Comparison of ENCODE assay signal across 18 mouse cellular contexts in genomic region chr14:56393704-56394312, GRCm38 (mm10). TPM values are rescaled to one million over a fixed set of nuclear protein-coding genes. Genes with fewer than 3 reads are reported as not detected.
DNase-seq lines count a peak whose midpoint lies in the region; ATAC-seq lines count a peak whose summit lies in the region.
"Had no signal": no experiment of that assay in that cellular context is flagged by ENCODE, and none has a peak within 500 bp of the region (broad histone marks: within the 10 kb centered on the region; RNA-seq: fewer than 3 reads in every experiment).

No protein-coding gene starts in this region.

- H3K9me3 ChIP-seq in kidney, embryonic 14.5 days (ENCODE audit: control insufficient read depth, low read length), result no peaks in the 10 kb centered on the region
- H3K9me3 ChIP-seq in megakaryocyte, embryonic 14.5 days, result no peaks in the 10 kb centered on the region
- H3K9me3 ChIP-seq: embryonic facial prominence, embryonic 12.5 days; midbrain, embryonic 13.5 days had no signal

- H3K4me2 ChIP-seq in kidney, embryonic 14.5 days (replicated peaks; ENCODE audit: low read depth, low read length), result no peak overlapping the region
- H3K4me2 ChIP-seq: embryonic facial prominence, embryonic 12.5 days; midbrain, embryonic 13.5 days had no signal

- H3K36me3 ChIP-seq in kidney, embryonic 14.5 days (ENCODE audit: control insufficient read depth, insufficient read depth, low read length), result no peaks in the 10 kb centered on the region
- H3K36me3 ChIP-seq in megakaryocyte, embryonic 14.5 days (replicated peaks; ENCODE audit: low read length), result no peaks in the 10 kb centered on the region
- H3K36me3 ChIP-seq: embryonic facial prominence, embryonic 12.5 days; midbrain, embryonic 13.5 days had no signal

- H3K27ac ChIP-seq in kidney, embryonic 14.5 days (ENCODE audit: low read depth, low read length), result no peak overlapping the region
- H3K27ac ChIP-seq: embryonic facial prominence, embryonic 12.5 days; midbrain, embryonic 13.5 days had no signal

- peaks cover 9% of the 10 kb centered on the region; the same call in 1 of the 2 replicates for H3K4me1 ChIP-seq in kidney, embryonic 14.5 days (ENCODE audit: control insufficient read depth, insufficient read depth, low read length)
- peaks cover 61% of the 10 kb centered on the region for H3K4me1 ChIP-seq in megakaryocyte, embryonic 14.5 days
- H3K4me1 ChIP-seq: embryonic facial prominence, embryonic 12.5 days; midbrain, embryonic 13.5 days had no signal

- no peaks in the 10 kb centered on the region for H3K27me3 ChIP-seq in kidney, embryonic 14.5 days (ENCODE audit: control insufficient read depth, insufficient read depth, low read length)
- H3K27me3 ChIP-seq in megakaryocyte, embryonic 14.5 days (replicated peaks), result no peaks in the 10 kb centered on the region
- H3K27me3 ChIP-seq: CH12.LX; embryonic facial prominence, embryonic 12.5 days; midbrain, embryonic 13.5 days had no signal

- no peak overlapping the region for H3K9ac ChIP-seq in kidney, embryonic 14.5 days (ENCODE audit: low read depth, low read length)
- H3K9ac ChIP-seq: embryonic facial prominence, embryonic 12.5 days; midbrain, embryonic 13.5 days had no signal

- H3K4me3 ChIP-seq in kidney, embryonic 14.5 days (ENCODE audit: low read length), result no peak overlapping the region
- H3K4me3 ChIP-seq in megakaryocyte, embryonic 14.5 days (replicated peaks), result peak overlapping the region; percentile 75
- H3K4me3 ChIP-seq: embryonic facial prominence, embryonic 12.5 days; midbrain, embryonic 13.5 days had no signal

- 10% methylated on average over 2 of the region's 2 CpGs for WGBS in kidney, embryonic 14.5 days

- peak; percentile 93 for ATAC-seq in kidney, embryonic 14.5 days (ENCODE audit: low FRiP score, low TSS enrichment)
- no peak for ATAC-seq in megakaryocyte, adult 5-6 weeks (ENCODE audit: poor library complexity, severe bottlenecking)
- ATAC-seq: inflammation-experienced regulatory T-cells, adult 6 months; midbrain, embryonic 13.5 days had no signal

- DNase-seq in kidney, adult 8-10 months, result no peak
- peak; percentile 21 for DNase-seq in embryo, embryonic 11 days
- DNase-seq in mesoderm, embryonic 11.5 days (ENCODE audit: low read depth, low spot score), result peak; percentile 31
- DNase-seq in right cerebral cortex, postnatal 14 days, result no peak
- no peak for DNase-seq in right cerebral cortex, postnatal 36 days (ENCODE audit: low spot score in 2 of 2)
- DNase-seq: cerebellum, adult 9-10 months; heart, postnatal 4 days; right cerebral cortex, postnatal 4 days; thymus, postnatal 36 days had no signal

RNA-seq across cellular contexts. Expression of gene Rnf17, which starts 8.6 kb away (rescaled TPM):
- polyA plus RNA-seq in kidney, embryonic 14.5 days (2014; fragmentation: Nextera tagmentation; extraction: Ambion mirVana), result 1.2 and 1.6 TPM in 2 replicates
- not detected in 2 replicates for polyA plus RNA-seq in megakaryocyte, embryonic 14.5 days (2012; ENCODE audit: insufficient read depth, low replicate concordance)
- 0.65 and 1.1 TPM in 2 replicates for total RNA-seq in megakaryocyte, adult 5-6 weeks (2015)
- 0.65 and 1.5 TPM in 2 replicates for total RNA-seq in megakaryocyte, adult 5-6 weeks (2017)
- total RNA-seq: CH12.LX had no signal

RNA-seq across cellular contexts. Expression of gene Atp12a, which starts 28.9 kb away (rescaled TPM):
- 0.20 and 0.46 TPM in 2 replicates for polyA plus RNA-seq in kidney, embryonic 14.5 days (2014; fragmentation: Nextera tagmentation; extraction: Ambion mirVana)
- polyA plus RNA-seq in megakaryocyte, embryonic 14.5 days (2012; ENCODE audit: insufficient read depth, low replicate concordance), result not detected in 2 replicates
- not detected in 2 replicates for total RNA-seq in megakaryocyte, adult 5-6 weeks (2015)
- not detected in 2 replicates for total RNA-seq in megakaryocyte, adult 5-6 weeks (2017)
- total RNA-seq: CH12.LX; granulocyte monocyte progenitor cell, adult 5-6 weeks; heart, postnatal 4 days; layer of hippocampus, adult 8-10 months had no signal
- polyA plus RNA-seq: inflammation-experienced regulatory T-cells, adult 6 months had no signal

Comparison
In these comparisons a context has a peak if more than half of its experiments do, and no peak if none do; other contexts are left out.
1. DNase-seq: peak in embryo, embryonic 11 days (single experiment) and mesoderm, embryonic 11.5 days (single experiment); none in kidney, adult 8-10 months (0 of 2), right cerebral cortex, postnatal 14 days (single experiment) and right cerebral cortex, postnatal 36 days (0 of 2).